Mouse (Mus musculus) olfactory bulb, adult 2 months (tissue): ENCODE results near the gene Col26a1. TPM values are rescaled to one million over a fixed set of nuclear protein-coding genes. Genes with fewer than 3 reads are reported as not detected.

Experiments used
- H3K27ac ChIP-seq: fragments of 200-500 bp; 2 replicates; pipeline ENCODE4 v1.5.1; 2012; ENCODE audit warnings: low read depth, low read length; ENCODE audit not compliant: insufficient read depth
- H3K4me1 ChIP-seq: fragments of 200-500 bp; 2 replicates; pipeline ENCODE4 v1.6.1; 2012; ENCODE audit warnings: low read length; ENCODE audit not compliant: control insufficient read depth, insufficient read depth
- H3K4me3 ChIP-seq: fragments of 200-500 bp; 2 replicates; pipeline ENCODE4 v1.5.1; 2012; ENCODE audit warnings: mild to moderate bottlenecking, low read depth, low read length, moderate library complexity; ENCODE audit not compliant: insufficient read depth
- CTCF ChIP-seq: fragments of 200-500 bp; IDR thresholded peaks from 2 replicates; pipeline ENCODE4 v1.5.1; 2012; ENCODE audit warnings: low read depth, mild to moderate bottlenecking, low read length, moderate library complexity; ENCODE audit not compliant: insufficient read depth
- POLR2A ChIP-seq: fragments of 200-500 bp; IDR thresholded peaks from 2 replicates; pipeline ENCODE4 v1.6.1; 2012; ENCODE audit warnings: mild to moderate bottlenecking, low read depth, low read length, moderate library complexity; ENCODE audit not compliant: insufficient read depth
- WGBS: fragments of 180-500 bp; shearing (Covaris S2); methylation state at CpG from one replicate; pipeline ENCODE4 v1.1.7; 2018; 5-methylcytosine and 5-hydroxymethylcytosine counted together
- polyA plus RNA-seq: library from polyadenylated mRNA; stranded (reverse); fragments of >200 nt; gene quantifications from 2 replicates; pipeline ENCODE4 v1.2.4, GENCODE M21; 2012; ENCODE audit warnings: low replicate concordance; ENCODE audit not compliant: missing spikeins, insufficient read depth, insufficient read length

The Col26a1 gene
- polyA plus RNA-seq, 1 experiment: not detected

GRCm38 (mm10) chr5:136696516-136696915 lies 186.5 kb downstream of the Col26a1 start:
- TF ChIP-seq CTCF (no peak), POLR2A (no peak)
- 93% methylated on average over 5 of the region's 5 CpGs for WGBS
- no peak overlapping the region for H3K27ac ChIP-seq
- H3K4me1 ChIP-seq: no peaks in the 10 kb centered on the region
- no peak overlapping the region for H3K4me3 ChIP-seq

GRCm38 (mm10) chr5:136694976-136695375 lies 188.0 kb downstream of the Col26a1 start:
- TF ChIP-seq POLR2A: no peak
- no peak for TF ChIP-seq CTCF
- no peak overlapping the region for H3K4me3 ChIP-seq
- no peak overlapping the region for H3K27ac ChIP-seq
- WGBS: 70% methylated on average over 6 of the region's 6 CpGs
- no peaks in the 10 kb centered on the region for H3K4me1 ChIP-seq

- 84% methylated on average over 7 of the region's 7 CpGs for WGBS
- TF ChIP-seq CTCF (no peak), POLR2A (no peak)
- Histone ChIP-seq H3K4me3 (no peak overlapping the region), H3K27ac (no peak overlapping the region), H3K4me1 (no peaks in the 10 kb centered on the region)
Observed at GRCm38 (mm10) chr5:136693418-136693817, 189.6 kb downstream of the Col26a1 start.

GRCm38 (mm10) chr5:136692784-136693183 lies 190.2 kb downstream of the Col26a1 start, which contains the start of gene Myl10:
TSS of gene Myl10 (plus strand) at chr5:136693146.
- no peaks in the 10 kb centered on the region for H3K4me1 ChIP-seq
- no peak for TF ChIP-seq CTCF
- TF ChIP-seq POLR2A: no peak
- H3K27ac ChIP-seq: no peak within 1 kb of the TSS
- H3K4me3 ChIP-seq: no peak within 1 kb of the TSS
- WGBS: 93% methylated on average over 4 of the region's 4 CpGs

Other genes with a start within 250 kb of the Col26a1 start
- not detected in 2 replicates for gene Myl10, start 190.1 kb downstream of the Col26a1 start, polyA plus RNA-seq
- not detected in 2 replicates for gene Ift22, start 24.9 kb upstream of the Col26a1 start, polyA plus RNA-seq
- not detected in 2 replicates for gene Fis1, start 70.1 kb upstream of the Col26a1 start, polyA plus RNA-seq
- not detected in 2 replicates for gene Cldn15, start 83.4 kb upstream of the Col26a1 start, polyA plus RNA-seq
- not detected in 2 replicates for gene Plod3, start 103.8 kb upstream of the Col26a1 start, polyA plus RNA-seq
- not detected in 2 replicates for gene Znhit1, start 104.8 kb upstream of the Col26a1 start, polyA plus RNA-seq
- gene Vgf, start 143.2 kb upstream of the Col26a1 start, polyA plus RNA-seq: not detected in 2 replicates
- not detected in 2 replicates for gene Ap1s1, start 162.9 kb upstream of the Col26a1 start, polyA plus RNA-seq
- gene Serpine1, start 189.1 kb upstream of the Col26a1 start, polyA plus RNA-seq: not detected in 2 replicates
- gene Trim56, start 233.0 kb upstream of the Col26a1 start, polyA plus RNA-seq: 43.5 TPM in 1 of 2 replicates, not detected in the other